Mouse (Mus musculus) gastrocnemius, adult 2 months (tissue): ENCODE results near the gene Gngt1. TPM values are rescaled to one million over a fixed set of nuclear protein-coding genes. Genes with fewer than 3 reads are reported as not detected.
A peak's percentile ranks its signal among the peaks of the same experiment; 100 is the strongest.

Experiments used
- DNase-seq: peaks from one replicate; pipeline ENCODE4 v3.0.0; 2022
- H3K27ac ChIP-seq: fragments of 200-600 bp; 2 replicates; pipeline ENCODE4 v1.8.1; 2022; ENCODE audit warnings: mild to moderate bottlenecking
- H3K4me3 ChIP-seq: fragments of 200-600 bp; 2 replicates; pipeline ENCODE4 v1.8.1; 2022; ENCODE audit warnings: mild to moderate bottlenecking, moderate library complexity
- CTCF ChIP-seq: fragments of 200-600 bp; IDR thresholded peaks from 2 replicates; pipeline ENCODE4 v1.8.1; 2022; ENCODE audit warnings: antibody characterized with exemption, mild to moderate bottlenecking, moderate library complexity
- intact Hi-C: fragments of 180-260 bp; cut with DNase I; formaldehyde crosslinking; loops from one replicate; pipeline ENCODE4 v1.15.1; 2025
- total RNA-seq, 2 experiments: library from RNA; stranded (reverse); gene quantifications; 2 replicates each; pipeline ENCODE4 v1.2.3; 2021

Gene Gngt1
- total RNA-seq, 2 experiments from 2014 or later: not detected

GRCm38 (mm10) chr6:4008501-4009040 is 15.0 kb downstream of the Gngt1 start:
- peak overlapping the region; percentile 81 for H3K4me3 ChIP-seq
- intact Hi-C loops: no loop called here
- DNase-seq: peak; percentile 28
- TF ChIP-seq CTCF: no peak
- H3K27ac ChIP-seq: peak overlapping the region; percentile 92

- no peak for DNase-seq
- Histone ChIP-seq H3K4me3 (peak overlapping the region; percentile 11; the same call in 1 of the 2 replicates), H3K27ac (peak overlapping the region; percentile 71)
- TF ChIP-seq CTCF: no peak
- intact Hi-C loops: no loop called here
These were observed 16.0 kb downstream of the Gngt1 start for GRCm38 (mm10) chr6:4009548-4009947.

- intact Hi-C loops: no loop called here
- Histone ChIP-seq H3K27ac (no peak overlapping the region), H3K4me3 (no peak overlapping the region)
- no peak for DNase-seq
- no peak for TF ChIP-seq CTCF
These were observed 29.1 kb downstream of the Gngt1 start for GRCm38 (mm10) chr6:4022645-4023044.

- DNase-seq: no peak
- no peak for TF ChIP-seq CTCF
- no peak overlapping the region for H3K4me3 ChIP-seq
- H3K27ac ChIP-seq: no peak overlapping the region
- intact Hi-C loops: no loop called here
These were observed 32.8 kb downstream of the Gngt1 start for GRCm38 (mm10) chr6:4026367-4026766.

- no peak overlapping the region for H3K4me3 ChIP-seq
- no peak for TF ChIP-seq CTCF
- no peak overlapping the region for H3K27ac ChIP-seq
- DNase-seq: no peak
- intact Hi-C loops: no loop called here
These were observed 37.4 kb downstream of the Gngt1 start for GRCm38 (mm10) chr6:4030956-4031355.

GRCm38 (mm10) chr6:4041821-4042220 is 48.2 kb downstream of the Gngt1 start:
- no peak for DNase-seq
- intact Hi-C loops: no loop called here
- TF ChIP-seq CTCF: no peak
- no peak overlapping the region for H3K27ac ChIP-seq
- no peak overlapping the region for H3K4me3 ChIP-seq

Other genes with a start within 250 kb of the Gngt1 start
- gene Calcr, start 229.1 kb upstream of the Gngt1 start, total RNA-seq: under 1 TPM; 0.31 to 0.50 TPM
- under 1 TPM; 0.26 to 0.64 TPM for gene Tfpi2, start 4.9 kb upstream of the Gngt1 start, total RNA-seq
- gene Gng11, start 10.1 kb downstream of the Gngt1 start, total RNA-seq: 10 to 100 TPM; 13.6 to 25.7 TPM
- gene Bet1, start 93.2 kb downstream of the Gngt1 start, total RNA-seq: 10 to 100 TPM; 21.1 to 25.6 TPM